Mouse (Mus musculus): Measurements from ENCODE around the gene Fam216b. TPM values are rescaled to one million over a fixed set of nuclear protein-coding genes. Genes with fewer than 3 reads are reported as not detected.

The Fam216b gene
- polyA plus RNA-seq, 1 experiment from 2014 or later: not detected

GRCm38 (mm10) chr14:78043079-78043478 is 45.7 kb downstream of the Fam216b start:
- ATAC-seq (ENCODE audit: insufficient read depth): no peak
- H3K4me3 ChIP-seq (replicated peaks): no peak overlapping the region
- H3K27me3 ChIP-seq: no peaks in the 10 kb centered on the region
- H3K4me2 ChIP-seq: no peak overlapping the region
- H3K9me3 ChIP-seq (replicated peaks): no peaks in the 10 kb centered on the region
- no peaks in the 10 kb centered on the region for H3K4me1 ChIP-seq (replicated peaks)
- no peaks in the 10 kb centered on the region for H3K36me3 ChIP-seq (replicated peaks)
- no peak overlapping the region for H3K9ac ChIP-seq
- 21% methylated on average over 2 of the region's 2 CpGs for WGBS (ENCODE audit: insufficient replicate concordance)
- no peak overlapping the region for H3K27ac ChIP-seq (replicated peaks)

DNA sequence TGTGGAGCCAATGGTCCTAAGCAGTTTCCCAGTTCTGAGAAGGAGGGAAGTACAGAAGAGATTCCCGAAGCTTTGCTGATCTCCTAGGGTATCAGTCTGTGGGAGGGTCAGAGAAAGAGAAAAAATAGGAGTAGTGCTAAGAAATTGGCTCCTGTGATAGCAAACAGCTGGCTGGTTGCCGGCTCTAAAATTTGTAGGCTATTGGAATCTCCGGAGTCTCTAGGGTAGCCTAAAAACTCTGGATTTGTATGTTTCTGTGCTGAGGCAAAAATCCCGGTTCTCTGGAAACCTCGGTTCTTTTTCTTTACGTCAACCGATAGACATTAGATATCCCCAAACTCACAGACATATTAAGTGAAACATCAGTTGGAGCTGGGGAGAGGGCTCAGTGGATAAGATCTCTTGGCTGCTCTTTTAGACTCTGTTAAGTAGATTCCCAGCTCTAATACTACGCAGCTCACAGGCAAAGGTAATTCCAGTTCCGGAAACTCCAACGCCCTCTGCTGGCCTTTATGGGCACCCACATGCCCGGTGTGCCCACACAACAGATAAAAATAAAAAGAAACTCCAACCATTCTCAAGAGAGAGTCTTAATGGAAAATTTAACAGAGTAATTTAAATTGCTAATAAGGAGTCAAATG is 46.8 kb downstream of the Fam216b start:
- Histone ChIP-seq H3K4me2 (no peak overlapping the region), H3K36me3 (replicated peaks) (no peaks in the 10 kb centered on the region), H3K4me3 (replicated peaks) (no peak overlapping the region), H3K27me3 (no peaks in the 10 kb centered on the region), H3K9me3 (replicated peaks) (no peaks in the 10 kb centered on the region), H3K27ac (replicated peaks) (no peak overlapping the region), H3K9ac (no peak overlapping the region), H3K4me1 (replicated peaks) (no peaks in the 10 kb centered on the region)
- 64% methylated on average over 11 of the region's 11 CpGs for WGBS (ENCODE audit: insufficient replicate concordance)
- ATAC-seq (ENCODE audit: insufficient read depth): no peak

- no peaks in the 10 kb centered on the region for H3K4me1 ChIP-seq (replicated peaks)
- H3K27ac ChIP-seq (replicated peaks): no peak overlapping the region
- H3K27me3 ChIP-seq: no peaks in the 10 kb centered on the region
- 74% methylated on average over 6 of the region's 6 CpGs for WGBS (ENCODE audit: insufficient replicate concordance)
- H3K4me2 ChIP-seq: no peak overlapping the region
- no peak overlapping the region for H3K9ac ChIP-seq
- no peak overlapping the region for H3K4me3 ChIP-seq (replicated peaks)
- no peak for ATAC-seq (ENCODE audit: insufficient read depth)
- H3K36me3 ChIP-seq (replicated peaks): no peaks in the 10 kb centered on the region
- H3K9me3 ChIP-seq (replicated peaks): no peaks in the 10 kb centered on the region
Measured at GRCm38 (mm10) chr14:78040643-78041042, 48.2 kb downstream of the Fam216b start.

- Histone ChIP-seq H3K4me2 (no peak overlapping the region), H3K27ac (replicated peaks) (no peak overlapping the region), H3K9me3 (replicated peaks) (no peaks in the 10 kb centered on the region), H3K36me3 (replicated peaks) (no peaks in the 10 kb centered on the region), H3K27me3 (no peaks in the 10 kb centered on the region), H3K4me1 (replicated peaks) (no peaks in the 10 kb centered on the region), H3K4me3 (replicated peaks) (no peak overlapping the region), H3K9ac (no peak overlapping the region)
- ATAC-seq (ENCODE audit: insufficient read depth): no peak
- 70% methylated on average over 8 of the region's 8 CpGs for WGBS (ENCODE audit: insufficient replicate concordance)
Measured at GRCm38 (mm10) chr14:78038876-78039275, 49.9 kb downstream of the Fam216b start.

Other genes starting within 250 kb of the Fam216b start
- 35.4 and 41.6 TPM in 2 replicates for gene Dnajc15, start 213.9 kb downstream of the Fam216b start, polyA plus RNA-seq (2015; fragmentation: Nextera tagmentation; extraction: Ambion mirVana)
- gene Epsti1, start 184.8 kb downstream of the Fam216b start, polyA plus RNA-seq (2015; fragmentation: Nextera tagmentation; extraction: Ambion mirVana): 1.8 and 2.0 TPM in 2 replicates
- 0.05 and 0.08 TPM in 2 replicates for gene Tnfsf11, start 219.0 kb upstream of the Fam216b start, polyA plus RNA-seq (2015; fragmentation: Nextera tagmentation; extraction: Ambion mirVana)

Measured in liver, embryonic 15.5 days (tissue).